Mouse (Mus musculus): Measurements from ENCODE around the gene Prrx2. TPM values are rescaled to one million over a fixed set of nuclear protein-coding genes. Genes with fewer than 3 reads are reported as not detected.
"Not testable (repeated sequence)": the region's sequence is repeated elsewhere in the genome, so short reads cannot be mapped to it uniquely, and the experiment has no call there.

Prrx2 gene
- polyA plus RNA-seq, 1 experiment from 2014 or later = 4.3 TPM

DNA sequence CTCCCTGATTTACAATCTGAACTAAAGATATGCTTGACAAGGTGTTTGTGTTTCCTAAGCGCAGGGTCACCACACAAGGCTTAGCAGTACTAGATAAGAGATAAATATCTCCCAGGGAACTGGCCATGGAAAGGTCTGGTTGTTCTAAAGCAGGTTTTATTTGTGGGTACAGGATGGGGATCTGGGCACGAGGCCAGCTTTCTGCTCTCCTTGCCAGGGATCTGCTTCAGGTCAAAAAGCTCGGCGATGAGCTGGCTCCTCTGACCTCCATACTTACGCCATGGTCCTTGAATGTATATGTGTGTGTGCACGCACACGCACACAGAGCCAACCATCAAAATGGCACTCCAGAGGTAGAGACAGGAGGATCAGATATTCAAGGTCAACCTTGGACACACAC is 70.2 kb downstream of the Prrx2 start:
- Histone ChIP-seq H3K4me3 (ENCODE audit: low read depth, low read length) (no peak overlapping the region), H3K27me3 (replicated peaks; ENCODE audit: insufficient read depth, low read length) (no peaks in the 10 kb centered on the region), H3K4me1 (ENCODE audit: insufficient read depth, low read depth, low read length) (peaks cover 11% of the 10 kb centered on the region; the same call in 1 of the 2 replicates), H3K36me3 (ENCODE audit: insufficient read depth, low read length) (no peaks in the 10 kb centered on the region), H3K4me2 (replicated peaks; ENCODE audit: low read depth, low read length) (no peak overlapping the region), H3K9ac (replicated peaks; ENCODE audit: low read depth) (no peak overlapping the region), H3K27ac (ENCODE audit: low read length) (no peak overlapping the region), H3K9me3 (ENCODE audit: low read length) (no peaks in the 10 kb centered on the region)
- ATAC-seq = no peak
- TF ChIP-seq EP300 (IDR thresholded peaks at IDR 0.05) (no peak), CTCF (IDR thresholded peaks at IDR 0.05) (no peak)
- 57% methylated on average over 7 of the region's 7 CpGs for WGBS
- DNase-seq (ENCODE audit: low spot score) = no peak

DNA sequence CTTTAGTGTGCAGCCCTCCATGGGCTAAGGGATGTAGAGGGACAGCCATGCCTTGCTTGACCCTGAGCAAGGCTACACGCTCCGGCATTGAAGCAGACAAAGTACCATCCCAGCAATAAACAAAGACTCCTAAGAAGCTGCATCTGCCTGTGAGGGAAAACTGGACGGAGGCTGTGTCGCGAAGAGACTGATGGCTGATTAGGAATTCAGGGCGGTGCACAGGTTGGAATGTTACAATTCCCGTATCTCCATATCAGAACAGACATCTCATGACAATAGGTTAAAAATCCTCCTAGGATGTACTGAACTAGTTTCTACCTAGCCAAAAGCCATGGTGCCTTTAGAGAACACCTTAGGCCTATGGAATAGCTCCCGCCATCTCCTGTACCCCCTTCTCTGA is 71.1 kb downstream of the Prrx2 start:
- no peak overlapping the region for H3K9ac ChIP-seq (replicated peaks; ENCODE audit: low read depth)
- TF ChIP-seq EP300 (IDR thresholded peaks at IDR 0.05) (no peak), CTCF (IDR thresholded peaks at IDR 0.05) (no peak)
- WGBS = 83% methylated on average over 8 of the region's 8 CpGs
- H3K27me3 ChIP-seq (replicated peaks; ENCODE audit: insufficient read depth, low read length) = no peaks in the 10 kb centered on the region
- no peak for DNase-seq (ENCODE audit: low spot score)
- no peak for ATAC-seq
- no peak overlapping the region for H3K4me2 ChIP-seq (replicated peaks; ENCODE audit: low read depth, low read length)
- no peaks in the 10 kb centered on the region for H3K9me3 ChIP-seq (ENCODE audit: low read length)
- H3K27ac ChIP-seq (ENCODE audit: low read length) = no peak overlapping the region
- no peak overlapping the region for H3K4me3 ChIP-seq (ENCODE audit: low read depth, low read length)
- H3K4me1 ChIP-seq (ENCODE audit: insufficient read depth, low read depth, low read length) = peaks cover 11% of the 10 kb centered on the region; the same call in 1 of the 2 replicates
- H3K36me3 ChIP-seq (ENCODE audit: insufficient read depth, low read length) = no peaks in the 10 kb centered on the region

DNA sequence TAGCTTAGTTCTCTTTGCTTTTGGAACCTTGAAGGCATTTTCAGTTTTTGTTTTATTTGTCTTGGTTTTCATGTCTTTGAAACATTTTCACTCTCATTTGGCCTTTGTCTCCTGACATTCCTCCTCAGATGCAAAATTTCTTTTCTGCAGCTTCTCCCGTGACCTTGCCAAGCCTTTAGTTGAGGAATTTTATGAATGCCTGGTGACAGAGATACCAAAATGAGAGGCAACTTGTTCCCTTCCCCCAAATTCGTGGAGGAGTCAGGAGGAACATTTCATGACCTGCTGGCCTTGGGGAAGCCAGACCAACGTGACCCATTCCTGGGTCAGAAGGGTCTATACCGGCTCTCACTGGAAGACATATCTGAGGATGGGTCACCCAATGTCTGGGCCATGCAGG is 71.9 kb downstream of the Prrx2 start:
- TF ChIP-seq CTCF (IDR thresholded peaks at IDR 0.05) = no peak
- TF ChIP-seq EP300 (IDR thresholded peaks at IDR 0.05) = no peak
- no peaks in the 10 kb centered on the region for H3K9me3 ChIP-seq (ENCODE audit: low read length)
- H3K4me3 ChIP-seq (ENCODE audit: low read depth, low read length) = no peak overlapping the region
- H3K9ac ChIP-seq (replicated peaks; ENCODE audit: low read depth) = no peak overlapping the region
- no peak overlapping the region for H3K4me2 ChIP-seq (replicated peaks; ENCODE audit: low read depth, low read length)
- no peaks in the 10 kb centered on the region for H3K36me3 ChIP-seq (ENCODE audit: insufficient read depth, low read length)
- H3K4me1 ChIP-seq (ENCODE audit: insufficient read depth, low read depth, low read length) = peaks cover 5% of the 10 kb centered on the region; the same call in 1 of the 2 replicates
- ATAC-seq (no peak), DNase-seq (ENCODE audit: low spot score) (no peak)
- no peak overlapping the region for H3K27ac ChIP-seq (ENCODE audit: low read length)
- H3K27me3 ChIP-seq (replicated peaks; ENCODE audit: insufficient read depth, low read length) = no peaks in the 10 kb centered on the region
- WGBS = 47% methylated on average over 4 of the region's 4 CpGs

DNA sequence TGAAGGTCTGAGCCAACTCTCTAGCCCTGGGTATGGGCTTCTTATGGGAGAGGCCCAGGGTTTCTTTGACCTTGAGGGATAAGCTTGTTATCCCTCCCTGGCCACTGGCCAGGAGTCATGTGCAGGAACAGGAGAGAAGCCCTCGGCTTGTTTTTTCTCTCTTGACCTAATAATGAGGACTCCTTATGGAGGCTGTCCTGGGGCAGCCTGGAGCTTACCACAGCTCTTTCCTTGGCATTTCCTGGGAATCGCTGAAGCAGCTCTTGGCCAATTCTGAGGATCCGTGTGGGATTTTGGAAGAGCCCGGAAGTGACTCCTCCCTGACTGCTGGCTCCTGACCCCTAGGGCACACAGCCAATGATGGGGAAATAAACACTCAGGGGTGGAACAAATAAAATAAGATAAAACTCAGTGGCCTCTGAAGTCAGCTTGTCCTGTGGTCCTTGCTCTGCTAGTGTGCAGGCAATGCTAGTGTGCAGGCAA is 77.6 kb downstream of the Prrx2 start:
- no peaks in the 10 kb centered on the region for H3K9me3 ChIP-seq (ENCODE audit: low read length)
- H3K4me2 ChIP-seq (replicated peaks; ENCODE audit: low read depth, low read length) = no peak overlapping the region
- no peaks in the 10 kb centered on the region for H3K36me3 ChIP-seq (ENCODE audit: insufficient read depth, low read length)
- ATAC-seq (peak; percentile 90), DNase-seq (ENCODE audit: low spot score) (peak; percentile 90)
- TF ChIP-seq CTCF (IDR thresholded peaks at IDR 0.05) = no peak
- peak; percentile 90 for TF ChIP-seq EP300 (IDR thresholded peaks at IDR 0.05)
- 22% methylated on average over 4 of the region's 4 CpGs for WGBS
- no peaks in the 10 kb centered on the region for H3K27me3 ChIP-seq (replicated peaks; ENCODE audit: insufficient read depth, low read length)
- H3K27ac ChIP-seq (ENCODE audit: low read length) = peak overlapping the region; percentile 47
- H3K4me3 ChIP-seq (ENCODE audit: low read depth, low read length) = no peak overlapping the region
- no peak overlapping the region for H3K9ac ChIP-seq (replicated peaks; ENCODE audit: low read depth)
- peaks cover 11% of the 10 kb centered on the region; the same call in 1 of the 2 replicates for H3K4me1 ChIP-seq (ENCODE audit: insufficient read depth, low read depth, low read length)

DNA sequence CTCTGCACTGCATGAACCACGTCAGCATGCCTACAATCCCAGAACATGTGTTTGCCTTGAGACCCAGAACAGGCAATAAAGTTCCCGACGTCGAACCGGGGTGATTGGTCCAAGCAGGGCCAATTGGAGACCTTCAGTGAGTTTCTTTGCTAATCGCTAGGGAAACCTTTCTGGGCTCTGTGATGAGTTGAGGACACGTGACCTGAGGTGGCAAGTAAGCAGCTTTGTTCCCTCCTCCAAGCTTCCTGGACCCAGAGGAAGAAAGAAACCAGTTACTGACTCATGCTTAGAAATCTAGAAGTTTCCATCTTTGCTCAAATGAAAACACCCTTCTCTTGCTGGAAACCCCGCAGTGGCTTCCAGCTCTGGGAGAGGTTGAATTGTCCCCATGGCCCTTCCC is 78.2 kb downstream of the Prrx2 start:
- 78% methylated on average over 8 of the region's 8 CpGs for WGBS
- H3K4me2 ChIP-seq (replicated peaks; ENCODE audit: low read depth, low read length) = no peak overlapping the region
- H3K27me3 ChIP-seq (replicated peaks; ENCODE audit: insufficient read depth, low read length) = no peaks in the 10 kb centered on the region
- ATAC-seq (no peak), DNase-seq (ENCODE audit: low spot score) (no peak)
- H3K9ac ChIP-seq (replicated peaks; ENCODE audit: low read depth) = no peak overlapping the region
- H3K27ac ChIP-seq (ENCODE audit: low read length) = peak overlapping the region; percentile 47
- TF ChIP-seq CTCF (IDR thresholded peaks at IDR 0.05) (no peak), EP300 (IDR thresholded peaks at IDR 0.05) (no peak)
- no peaks in the 10 kb centered on the region for H3K36me3 ChIP-seq (ENCODE audit: insufficient read depth, low read length)
- H3K4me3 ChIP-seq (ENCODE audit: low read depth, low read length) = no peak overlapping the region
- no peaks in the 10 kb centered on the region for H3K9me3 ChIP-seq (ENCODE audit: low read length)
- H3K4me1 ChIP-seq (ENCODE audit: insufficient read depth, low read depth, low read length) = peaks cover 11% of the 10 kb centered on the region; the same call in 1 of the 2 replicates

DNA sequence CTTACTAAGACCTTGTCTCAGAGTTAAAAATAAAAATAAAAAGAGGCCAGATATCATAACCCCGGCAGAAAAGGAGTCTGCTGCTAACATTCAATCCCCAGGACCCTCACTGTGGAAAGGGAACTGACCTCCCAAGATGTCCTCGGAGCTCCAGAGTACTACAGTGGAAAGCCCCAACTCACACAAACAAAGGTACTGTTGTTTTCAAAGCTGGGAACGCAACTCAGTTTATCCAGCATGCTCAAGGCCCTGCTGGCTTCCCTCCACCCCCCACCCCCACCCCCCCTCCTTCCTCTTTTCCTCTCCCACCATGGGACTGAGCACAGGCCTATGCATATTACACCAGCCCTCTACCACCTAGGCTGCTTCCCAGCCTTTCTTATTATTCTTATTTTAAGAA is 80.1 kb downstream of the Prrx2 start:
- TF ChIP-seq EP300 (IDR thresholded peaks at IDR 0.05) (no peak), CTCF (IDR thresholded peaks at IDR 0.05) (no peak)
- Histone ChIP-seq H3K9ac (replicated peaks; ENCODE audit: low read depth) (no peak overlapping the region), H3K9me3 (ENCODE audit: low read length) (no peaks in the 10 kb centered on the region), H3K4me2 (replicated peaks; ENCODE audit: low read depth, low read length) (no peak overlapping the region), H3K4me3 (ENCODE audit: low read depth, low read length) (no peak overlapping the region), H3K27ac (ENCODE audit: low read length) (no peak overlapping the region), H3K27me3 (replicated peaks; ENCODE audit: insufficient read depth, low read length) (no peaks in the 10 kb centered on the region), H3K36me3 (ENCODE audit: insufficient read depth, low read length) (no peaks in the 10 kb centered on the region), H3K4me1 (ENCODE audit: insufficient read depth, low read depth, low read length) (peaks cover 15% of the 10 kb centered on the region)
- 63% methylated on average over 3 of the region's 3 CpGs for WGBS
- no peak for DNase-seq (ENCODE audit: low spot score)
- no peak for ATAC-seq

DNA sequence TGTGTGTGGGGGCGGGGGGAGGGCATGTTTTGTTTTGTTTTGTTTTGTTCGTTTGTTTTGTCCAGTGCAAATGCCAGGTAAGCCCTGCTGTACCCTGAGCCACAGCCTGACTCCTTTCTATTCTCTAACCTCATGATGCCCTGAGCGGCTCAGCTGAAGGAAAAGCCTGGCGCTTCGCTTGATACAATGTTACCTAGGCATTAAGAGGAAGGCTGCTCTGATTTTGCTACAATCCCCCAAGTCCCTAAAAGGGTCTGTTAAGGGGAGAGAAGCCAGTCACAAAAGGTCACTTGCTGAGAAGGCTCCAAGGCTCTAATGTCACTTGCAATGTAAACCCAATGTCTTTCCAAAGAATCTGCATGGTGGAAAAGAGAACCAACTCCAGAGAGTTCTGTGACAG is 80.6 kb downstream of the Prrx2 start:
- 86% methylated on average over 5 of the region's 5 CpGs for WGBS
- Histone ChIP-seq H3K4me3 (ENCODE audit: low read depth, low read length) (no peak overlapping the region), H3K27ac (ENCODE audit: low read length) (no peak overlapping the region), H3K4me2 (replicated peaks; ENCODE audit: low read depth, low read length) (no peak overlapping the region), H3K4me1 (ENCODE audit: insufficient read depth, low read depth, low read length) (peaks cover 15% of the 10 kb centered on the region), H3K9me3 (ENCODE audit: low read length) (no peaks in the 10 kb centered on the region), H3K9ac (replicated peaks; ENCODE audit: low read depth) (no peak overlapping the region), H3K27me3 (replicated peaks; ENCODE audit: insufficient read depth, low read length) (no peaks in the 10 kb centered on the region), H3K36me3 (ENCODE audit: insufficient read depth, low read length) (no peaks in the 10 kb centered on the region)
- ATAC-seq = no peak
- DNase-seq (ENCODE audit: low spot score) = no peak
- TF ChIP-seq EP300 (IDR thresholded peaks at IDR 0.05) = no peak
- TF ChIP-seq CTCF (IDR thresholded peaks at IDR 0.05) = no peak

DNA sequence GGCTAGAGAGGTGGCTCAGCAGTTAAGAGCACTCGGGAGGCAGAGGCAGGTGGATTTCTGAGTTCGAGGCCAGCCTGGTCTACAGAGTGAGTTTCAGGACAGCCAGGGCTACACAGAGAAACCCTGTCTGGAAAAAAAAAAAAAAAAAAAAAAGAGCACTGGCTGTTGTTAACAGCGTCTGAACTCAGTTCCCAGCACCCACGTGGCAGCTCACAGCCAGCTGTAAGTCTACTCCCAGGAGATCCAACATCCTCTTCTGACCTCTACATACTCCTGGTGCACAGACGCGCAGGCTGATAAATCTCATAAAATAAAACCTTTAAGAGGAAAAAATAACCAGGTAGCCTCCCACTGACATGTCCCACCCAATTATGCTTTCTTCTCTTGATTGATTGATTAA is 81.2 kb downstream of the Prrx2 start:
- DNase-seq (ENCODE audit: low spot score); H3K27me3 ChIP-seq (replicated peaks; ENCODE audit: insufficient read depth, low read length); H3K36me3 ChIP-seq (ENCODE audit: insufficient read depth, low read length); ATAC-seq; H3K9me3 ChIP-seq (ENCODE audit: low read length); H3K9ac ChIP-seq (replicated peaks; ENCODE audit: low read depth); H3K4me3 ChIP-seq (ENCODE audit: low read depth, low read length); H3K27ac ChIP-seq (ENCODE audit: low read length); H3K4me2 ChIP-seq (replicated peaks; ENCODE audit: low read depth, low read length): not testable (repeated sequence)
- peaks cover 15% of the 10 kb centered on the region for H3K4me1 ChIP-seq (ENCODE audit: insufficient read depth, low read depth, low read length)
- 83% methylated on average over 6 of the region's 6 CpGs for WGBS

Data from lung, postnatal 0 days (tissue).